Mouse (Mus musculus) E14TG2a.4 (cell line): ENCODE data around the gene Naa50.

Experiments
- H3K27me3 ChIP-seq: 2 replicates; pipeline ENCODE4 v1.6.1; 2014; ENCODE audit warnings: low read length, control low read depth; ENCODE audit not compliant: insufficient read depth
- H3K36me3 ChIP-seq: 2 replicates; pipeline ENCODE4 v1.6.1; 2014; ENCODE audit warnings: low read length, control low read depth; ENCODE audit not compliant: insufficient read depth
- H3K4me1 ChIP-seq: replicated peaks from 2 replicates; pipeline ENCODE4 v1.6.1; 2014; ENCODE audit warnings: low read depth, low read length, control low read depth
- H3K4me3 ChIP-seq: replicated peaks from 2 replicates; pipeline ENCODE4 v1.5.1; 2014; ENCODE audit warnings: mild to moderate bottlenecking, low read length
- H3K9me3 ChIP-seq: 2 replicates; pipeline ENCODE4 v1.6.1; 2014; ENCODE audit warnings: low read length, control low read depth
- CTCF ChIP-seq: conservative IDR thresholded peaks from 2 replicates; pipeline ENCODE4 v1.5.1; 2014; ENCODE audit warnings: low read length
- NANOG ChIP-seq: IDR thresholded peaks from 2 replicates; pipeline ENCODE4 v1.6.1; 2014; ENCODE audit warnings: borderline replicate concordance, low read length, mixed read lengths
- POU5F1 ChIP-seq: IDR thresholded peaks from 2 replicates; pipeline ENCODE4 v1.6.1; 2014; ENCODE audit warnings: low read length, borderline replicate concordance

Gene Naa50

GRCm38 (mm10) chr16:44199066-44199703 is 59.6 kb downstream of the Naa50 start:
- Histone ChIP-seq H3K36me3 (peaks cover 20% of the 10 kb centered on the region), H3K9me3 (no peaks in the 10 kb centered on the region), H3K4me3 (no peak overlapping the region), H3K27me3 (no peaks in the 10 kb centered on the region), H3K4me1 (no peaks in the 10 kb centered on the region)
- TF ChIP-seq POU5F1 (no peak), CTCF (no peak), NANOG (no peak)

DNA sequence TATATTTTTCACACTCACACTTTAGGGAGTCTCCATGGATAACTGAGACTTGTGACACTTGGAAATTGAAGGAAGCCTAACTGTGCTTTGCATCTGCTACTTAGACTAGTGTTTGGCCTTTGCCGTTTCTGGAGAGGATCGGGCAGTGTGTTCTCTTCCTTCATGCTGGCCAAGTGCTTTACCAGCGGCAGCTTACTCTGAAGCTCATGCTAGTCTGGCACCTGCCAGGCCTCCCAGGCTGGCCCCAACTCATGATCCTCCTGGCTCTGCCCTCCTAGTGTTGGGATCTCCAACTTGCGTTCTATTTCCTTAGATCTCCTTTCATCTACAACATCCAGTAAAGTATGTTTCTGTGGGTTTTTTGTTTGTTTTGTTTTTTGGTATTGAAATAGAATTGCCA is 60.5 kb downstream of the Naa50 start:
- no peaks in the 10 kb centered on the region for H3K4me1 ChIP-seq
- H3K9me3 ChIP-seq, result no peaks in the 10 kb centered on the region
- no peak for TF ChIP-seq CTCF
- no peak for TF ChIP-seq POU5F1
- no peak for TF ChIP-seq NANOG
- H3K4me3 ChIP-seq, result no peak overlapping the region
- no peaks in the 10 kb centered on the region for H3K27me3 ChIP-seq
- peaks cover 20% of the 10 kb centered on the region for H3K36me3 ChIP-seq

DNA sequence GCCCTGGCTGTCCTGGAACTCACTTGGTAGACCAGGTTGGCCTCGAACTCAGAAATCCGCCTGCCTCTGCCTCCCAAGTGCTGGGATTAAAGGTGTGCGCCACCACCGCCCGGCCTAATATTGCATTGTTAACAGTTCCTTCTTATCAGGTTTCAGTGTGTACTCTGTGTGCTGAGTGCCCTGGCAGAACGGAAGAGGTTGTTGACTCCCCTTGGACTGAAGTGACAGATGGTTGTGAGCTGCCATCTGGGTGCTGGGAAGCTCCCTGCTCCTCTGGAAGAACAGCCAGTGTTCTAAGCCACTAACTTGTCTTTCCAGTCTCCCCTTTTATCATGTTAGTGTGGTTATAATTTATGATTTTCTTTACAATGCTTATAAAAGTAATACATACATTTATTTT is 64.7 kb downstream of the Naa50 start:
- Histone ChIP-seq H3K4me3 (no peak overlapping the region), H3K9me3 (no peaks in the 10 kb centered on the region)
- TF ChIP-seq POU5F1 (no peak), CTCF (no peak), NANOG (no peak)

GRCm38 (mm10) chr16:44205973-44206372 is 66.3 kb downstream of the Naa50 start:
- H3K36me3 ChIP-seq, result peaks cover 18% of the 10 kb centered on the region
- H3K4me3 ChIP-seq, result no peak overlapping the region
- H3K27me3 ChIP-seq, result no peaks in the 10 kb centered on the region
- H3K4me1 ChIP-seq, result peaks cover 20% of the 10 kb centered on the region
- TF ChIP-seq CTCF (no peak), POU5F1 (no peak), NANOG (no peak)
- H3K9me3 ChIP-seq, result no peaks in the 10 kb centered on the region

More for the DNA sequence above, 64.7 kb downstream of the Naa50 start:
- Histone ChIP-seq H3K4me1 (peaks cover 12% of the 10 kb centered on the region), H3K36me3 (peaks cover 18% of the 10 kb centered on the region), H3K27me3 (no peaks in the 10 kb centered on the region)

DNA sequence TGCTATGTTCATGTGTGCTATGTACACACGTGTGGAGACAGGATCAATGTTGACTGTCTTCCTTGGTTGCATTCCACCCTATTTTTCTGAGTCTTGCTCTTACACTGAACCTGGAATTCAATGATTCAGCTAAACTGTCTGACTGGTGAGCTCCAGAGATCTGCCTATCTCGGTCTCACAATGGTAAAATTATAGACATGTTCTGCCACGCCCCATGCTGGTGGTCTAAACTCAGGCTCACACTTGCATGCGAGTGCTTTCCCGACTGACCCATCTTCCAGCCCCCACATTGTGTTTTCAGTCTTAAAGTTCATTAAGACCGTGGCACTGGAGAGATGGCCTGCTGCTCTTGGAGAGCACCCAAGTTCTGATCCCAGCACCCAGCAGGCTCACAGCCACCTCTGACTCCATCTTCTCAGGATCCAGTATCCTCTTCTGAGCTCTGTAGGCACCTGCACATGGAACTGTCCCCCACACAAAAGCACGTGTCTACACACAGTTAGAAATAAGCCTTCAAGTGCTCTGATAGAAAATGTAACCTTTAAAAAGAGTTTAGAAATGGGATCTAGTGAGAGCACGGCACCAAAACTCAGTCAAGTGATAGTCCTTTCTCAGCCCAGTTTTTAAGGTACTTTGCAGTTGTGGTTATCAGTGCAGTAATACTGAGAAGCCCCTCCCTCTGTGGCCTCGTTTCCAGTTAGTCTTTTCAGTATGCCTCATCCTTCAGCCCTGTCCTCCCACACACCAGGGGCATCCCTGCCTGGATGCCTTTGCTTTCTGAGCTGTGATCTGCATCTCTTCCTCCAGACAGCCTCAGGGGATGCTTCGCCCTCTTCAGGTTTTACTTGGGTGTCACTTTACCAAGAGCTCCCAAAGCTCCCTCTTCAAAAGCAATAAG is 70.8 kb downstream of the Naa50 start:
- peaks cover 21% of the 10 kb centered on the region for H3K4me1 ChIP-seq
- peaks cover 25% of the 10 kb centered on the region for H3K36me3 ChIP-seq
- no peaks in the 10 kb centered on the region for H3K9me3 ChIP-seq
- no peak for TF ChIP-seq NANOG
- TF ChIP-seq CTCF, result no peak
- no peak for TF ChIP-seq POU5F1
- H3K27me3 ChIP-seq, result no peaks in the 10 kb centered on the region
- no peak overlapping the region for H3K4me3 ChIP-seq

- Histone ChIP-seq H3K4me1 (peaks cover 21% of the 10 kb centered on the region), H3K4me3 (no peak overlapping the region), H3K36me3 (peaks cover 31% of the 10 kb centered on the region), H3K27me3 (no peaks in the 10 kb centered on the region), H3K9me3 (no peaks in the 10 kb centered on the region)
- TF ChIP-seq POU5F1, result no peak
- no peak for TF ChIP-seq NANOG
- TF ChIP-seq CTCF, result no peak
Measured at GRCm38 (mm10) chr16:44211054-44211414, 71.4 kb downstream of the Naa50 start.

DNA sequence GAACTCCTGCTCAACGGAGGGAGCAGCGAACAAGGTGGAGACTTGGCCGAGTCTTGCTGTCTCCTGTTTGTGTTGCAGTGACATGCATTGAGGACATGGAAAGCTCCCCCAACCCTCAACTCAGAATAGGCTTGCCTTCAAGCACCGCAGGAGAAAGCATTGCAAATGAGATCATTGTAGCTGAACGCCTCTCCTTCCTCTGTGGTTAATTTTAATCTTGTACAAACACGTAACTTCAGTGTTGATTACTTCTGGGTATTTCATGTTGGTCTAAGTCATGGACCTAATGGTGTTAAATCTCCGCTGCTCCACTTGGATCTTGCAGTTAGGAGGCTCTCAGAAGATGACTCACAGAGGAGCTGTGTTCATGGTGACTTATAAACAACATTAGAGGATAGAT is 73.1 kb downstream of the Naa50 start:
- Histone ChIP-seq H3K36me3 (peaks cover 46% of the 10 kb centered on the region), H3K4me1 (peaks cover 13% of the 10 kb centered on the region), H3K27me3 (no peaks in the 10 kb centered on the region), H3K4me3 (no peak overlapping the region), H3K9me3 (no peaks in the 10 kb centered on the region)
- TF ChIP-seq NANOG (no peak), POU5F1 (no peak), CTCF (no peak)
